Mouse (Mus musculus) forebrain, postnatal 0 days (tissue): ENCODE measurements around the gene Klk7. TPM values are rescaled to one million over a fixed set of nuclear protein-coding genes. Genes with fewer than 3 reads are reported as not detected.

Source experiments
- ATAC-seq: fragments of 200-750 bp; cut with Nextera tagmentation; 2 replicates; pipeline ENCODE4 v1.8.0; 2017; ENCODE audit warnings: mild to moderate bottlenecking, moderate library complexity
- DNase-seq: peaks from one replicate; pipeline ENCODE4 v3.0.0-alpha.2; 2015
- H3K27ac ChIP-seq: fragments of 300-500 bp; sonication (generic); 2 replicates; pipeline ENCODE4 v1.5.1; 2014; ENCODE audit warnings: low read depth, mild to moderate bottlenecking, antibody characterized with exemption, low read length, moderate library complexity, mixed read lengths
- H3K27me3 ChIP-seq: fragments of 300-500 bp; sonication (generic); 2 replicates; pipeline ENCODE4 v1.6.1; 2014; ENCODE audit warnings: mild to moderate bottlenecking, low read length, mixed read lengths; ENCODE audit not compliant: insufficient read depth
- H3K36me3 ChIP-seq: fragments of 300-500 bp; sonication (generic); 2 replicates; pipeline ENCODE4 v1.6.1; 2014; ENCODE audit warnings: mild to moderate bottlenecking, moderate library complexity; ENCODE audit not compliant: insufficient read depth
- H3K4me1 ChIP-seq: fragments of 300-500 bp; sonication (generic); 2 replicates; pipeline ENCODE4 v1.6.1; 2014; ENCODE audit warnings: antibody characterized with exemption; ENCODE audit not compliant: insufficient read depth
- H3K4me2 ChIP-seq: fragments of 300-500 bp; sonication (generic); 2 replicates; pipeline ENCODE4 v1.6.1; 2014; ENCODE audit warnings: low read depth, mild to moderate bottlenecking, moderate library complexity
- H3K4me3 ChIP-seq: fragments of 300-500 bp; sonication (generic); 2 replicates; pipeline ENCODE4 v1.5.1; 2014; ENCODE audit warnings: low read depth, low read length, mixed read lengths
- H3K9ac ChIP-seq: fragments of 300-500 bp; sonication (generic); 2 replicates; pipeline ENCODE4 v1.6.1; 2014; ENCODE audit warnings: mild to moderate bottlenecking
- H3K9me3 ChIP-seq: fragments of 300-500 bp; sonication (generic); 2 replicates; pipeline ENCODE4 v1.6.1; 2016; ENCODE audit warnings: low read length
- CTCF ChIP-seq: sonication (generic); IDR thresholded peaks from 2 replicates; pipeline ENCODE4 v1.5.1; 2016; ENCODE audit warnings: antibody characterized with exemption, control low read depth, low read depth
- WGBS: fragments of 180-500 bp; shearing (Covaris S2); extraction: QIAGEN DNeasy Blood & Tissue Kit; methylation state at CpG from one replicate; pipeline ENCODE4 v1.1.7; 2014; 5-methylcytosine and 5-hydroxymethylcytosine counted together
- polyA plus RNA-seq: library from polyadenylated mRNA; unstranded; fragments of >200 nt; fragmentation: Nextera tagmentation; extraction: Ambion mirVana; gene quantifications from 2 replicates; pipeline ENCODE4 v1.2.1, GENCODE M21; 2015
- total RNA-seq: library from RNA; depleted of rRNA; stranded (reverse); fragments of >200 nt; gene quantifications from 2 replicates; pipeline ENCODE4 v1.2.3, GENCODE M21; 2014; rRNA removed

Gene Klk7
- total and polyA plus RNA-seq, 2 experiments from 2014 or later, result 0.18 TPM; not detected in 1

GRCm38 (mm10) chr7:43854642-43855380, 43.7 kb downstream of the Klk7 start:
- H3K4me3 ChIP-seq, result no peak overlapping the region
- H3K4me2 ChIP-seq, result no peak overlapping the region
- H3K9me3 ChIP-seq, result no peaks in the 10 kb centered on the region
- H3K27ac ChIP-seq, result no peak overlapping the region
- H3K9ac ChIP-seq, result no peak overlapping the region
- H3K4me1 ChIP-seq, result no peaks in the 10 kb centered on the region
- WGBS, result 84% methylated on average over 9 of the region's 9 CpGs
- TF ChIP-seq CTCF, result no peak
- ATAC-seq, result no peak
- DNase-seq, result no peak
- H3K27me3 ChIP-seq, result no peaks in the 10 kb centered on the region
- H3K36me3 ChIP-seq, result no peaks in the 10 kb centered on the region

GRCm38 (mm10) chr7:43855709-43856108, 44.6 kb downstream of the Klk7 start:
- DNase-seq, result no peak
- Histone ChIP-seq H3K36me3 (no peaks in the 10 kb centered on the region), H3K9ac (no peak overlapping the region), H3K4me3 (no peak overlapping the region), H3K4me1 (no peaks in the 10 kb centered on the region), H3K27ac (no peak overlapping the region), H3K27me3 (no peaks in the 10 kb centered on the region), H3K4me2 (no peak overlapping the region), H3K9me3 (no peaks in the 10 kb centered on the region)
- no peak for TF ChIP-seq CTCF
- 75% methylated on average over 3 of the region's 3 CpGs for WGBS
- no peak for ATAC-seq

- no peak for DNase-seq
- WGBS, result 86% methylated on average over 7 of the region's 7 CpGs
- no peaks in the 10 kb centered on the region for H3K36me3 ChIP-seq
These were observed 45.2 kb downstream of the Klk7 start for GRCm38 (mm10) chr7:43856307-43856706.

GRCm38 (mm10) chr7:43857501-43857900, 46.4 kb downstream of the Klk7 start:
- Histone ChIP-seq H3K4me1 (no peaks in the 10 kb centered on the region), H3K36me3 (no peaks in the 10 kb centered on the region), H3K9me3 (no peaks in the 10 kb centered on the region), H3K27me3 (no peaks in the 10 kb centered on the region), H3K9ac (no peak overlapping the region), H3K4me3 (no peak overlapping the region), H3K4me2 (no peak overlapping the region), H3K27ac (no peak overlapping the region)
- ATAC-seq, result no peak
- TF ChIP-seq CTCF, result no peak
- 93% methylated on average over 12 of the region's 12 CpGs for WGBS
- DNase-seq, result no peak

More at GRCm38 (mm10) chr7:43856307-43856706, 45.2 kb downstream of the Klk7 start:
- H3K4me2 ChIP-seq, result no peak overlapping the region
- H3K27ac ChIP-seq, result no peak overlapping the region
- no peak overlapping the region for H3K9ac ChIP-seq
- H3K27me3 ChIP-seq, result no peaks in the 10 kb centered on the region
- TF ChIP-seq CTCF, result no peak
- no peaks in the 10 kb centered on the region for H3K4me1 ChIP-seq
- no peak for ATAC-seq
- no peak overlapping the region for H3K4me3 ChIP-seq
- no peaks in the 10 kb centered on the region for H3K9me3 ChIP-seq

GRCm38 (mm10) chr7:43860411-43860810, 49.3 kb downstream of the Klk7 start:
- no peak for DNase-seq
- H3K9me3 ChIP-seq, result no peaks in the 10 kb centered on the region
- H3K36me3 ChIP-seq, result no peaks in the 10 kb centered on the region
- no peaks in the 10 kb centered on the region for H3K27me3 ChIP-seq
- H3K4me1 ChIP-seq, result no peaks in the 10 kb centered on the region
- no peak overlapping the region for H3K4me2 ChIP-seq
- 30% methylated on average over 8 of the region's 8 CpGs for WGBS
- H3K27ac ChIP-seq, result no peak overlapping the region
- H3K9ac ChIP-seq, result no peak overlapping the region
- ATAC-seq, result no peak
- TF ChIP-seq CTCF, result no peak
- H3K4me3 ChIP-seq, result no peak overlapping the region

Other genes starting within 250 kb of the Klk7 start
- gene Zfp658, start 249.0 kb upstream of the Klk7 start, total RNA-seq, result 12.4 and 12.6 TPM in 2 replicates
- gene Zfp658, start 249.0 kb upstream of the Klk7 start, polyA plus RNA-seq, result 1.6 and 3.1 TPM in 2 replicates
- gene Zfp719, start 231.7 kb upstream of the Klk7 start, total RNA-seq, result 20.2 and 22.5 TPM in 2 replicates
- 3.2 and 5.8 TPM in 2 replicates for gene Zfp719, start 231.7 kb upstream of the Klk7 start, polyA plus RNA-seq
- 0.33 and 0.85 TPM in 2 replicates for gene Zfp819, start 204.1 kb upstream of the Klk7 start, total RNA-seq
- 0.23 TPM in 2 replicates for gene Zfp819, start 204.1 kb upstream of the Klk7 start, polyA plus RNA-seq
- 0.15 TPM in 1 of 2 replicates, not detected in the other for gene Ceacam18, start 176.6 kb upstream of the Klk7 start, total RNA-seq
- not detected in 2 replicates for gene Ceacam18, start 176.6 kb upstream of the Klk7 start, polyA plus RNA-seq
- 1.2 TPM in 1 of 2 replicates, not detected in the other for gene Siglece, start 151.1 kb upstream of the Klk7 start, total RNA-seq
- gene Siglece, start 151.1 kb upstream of the Klk7 start, polyA plus RNA-seq, result 0.31 and 0.64 TPM in 2 replicates
- gene Ctu1, start 139.3 kb upstream of the Klk7 start, total RNA-seq, result 36.9 and 40.3 TPM in 2 replicates
- 22.5 and 22.9 TPM in 2 replicates for gene Ctu1, start 139.3 kb upstream of the Klk7 start, polyA plus RNA-seq
- gene Klk14, start 120.9 kb upstream of the Klk7 start, total RNA-seq, result not detected in 2 replicates
- gene Klk14, start 120.9 kb upstream of the Klk7 start, polyA plus RNA-seq, result not detected in 2 replicates
- gene Klk13, start 98.7 kb upstream of the Klk7 start, total RNA-seq, result not detected in 2 replicates
- 0.11 TPM in 1 of 2 replicates, not detected in the other for gene Klk13, start 98.7 kb upstream of the Klk7 start, polyA plus RNA-seq
- gene Klk12, start 42.4 kb upstream of the Klk7 start, total RNA-seq, result not detected in 2 replicates
- not detected in 2 replicates for gene Klk12, start 42.4 kb upstream of the Klk7 start, polyA plus RNA-seq
- gene Klk11, start 36.7 kb upstream of the Klk7 start, total RNA-seq, result not detected in 2 replicates
- gene Klk11, start 36.7 kb upstream of the Klk7 start, polyA plus RNA-seq, result 0.15 TPM in 1 of 2 replicates, not detected in the other
- gene Klk10, start 30.3 kb upstream of the Klk7 start, total RNA-seq, result 0.23 TPM in 1 of 2 replicates, not detected in the other
- gene Klk10, start 30.3 kb upstream of the Klk7 start, polyA plus RNA-seq, result 0.18 and 0.30 TPM in 2 replicates
- gene Klk9, start 19.4 kb upstream of the Klk7 start, total RNA-seq, result not detected in 2 replicates
- not detected in 2 replicates for gene Klk9, start 19.4 kb upstream of the Klk7 start, polyA plus RNA-seq
- 8.4 and 13.4 TPM in 2 replicates for gene Klk8, start 13.7 kb upstream of the Klk7 start, total RNA-seq
- 10.4 TPM in 2 replicates for gene Klk8, start 13.7 kb upstream of the Klk7 start, polyA plus RNA-seq
- gene Klk6, start 13.2 kb downstream of the Klk7 start, total RNA-seq, result not detected in 2 replicates
- not detected in 2 replicates for gene Klk6, start 13.2 kb downstream of the Klk7 start, polyA plus RNA-seq
- gene Klk5, start 30.7 kb downstream of the Klk7 start, total RNA-seq, result not detected in 2 replicates
- gene Klk5, start 30.7 kb downstream of the Klk7 start, polyA plus RNA-seq, result not detected in 2 replicates
- gene Klk4, start 69.9 kb downstream of the Klk7 start, total RNA-seq, result 0.71 TPM in 1 of 2 replicates, not detected in the other
- 1.1 and 1.3 TPM in 2 replicates for gene Klk4, start 69.9 kb downstream of the Klk7 start, polyA plus RNA-seq
- not detected in 2 replicates for gene Klk15, start 122.4 kb downstream of the Klk7 start, total RNA-seq
- gene Klk15, start 122.4 kb downstream of the Klk7 start, polyA plus RNA-seq, result not detected in 2 replicates
- not detected in 2 replicates for gene Klk1b8, start 139.4 kb downstream of the Klk7 start, total RNA-seq
- gene Klk1b8, start 139.4 kb downstream of the Klk7 start, polyA plus RNA-seq, result not detected in 2 replicates
- not detected in 2 replicates for gene Klk1b1, start 155.5 kb downstream of the Klk7 start, total RNA-seq
- not detected in 2 replicates for gene Klk1b1, start 155.5 kb downstream of the Klk7 start, polyA plus RNA-seq
- not detected in 2 replicates for gene Klk1b9, start 164.8 kb downstream of the Klk7 start, total RNA-seq
- gene Klk1b9, start 164.8 kb downstream of the Klk7 start, polyA plus RNA-seq, result not detected in 2 replicates
- gene Klk1b11, start 184.6 kb downstream of the Klk7 start, total RNA-seq, result not detected in 2 replicates
- gene Klk1b11, start 184.6 kb downstream of the Klk7 start, polyA plus RNA-seq, result not detected in 2 replicates
- gene Klk1b26, start 200.9 kb downstream of the Klk7 start, total RNA-seq, result not detected in 2 replicates
- gene Klk1b26, start 200.9 kb downstream of the Klk7 start, polyA plus RNA-seq, result not detected in 2 replicates
- not detected in 2 replicates for gene Klk1b27, start 241.0 kb downstream of the Klk7 start, total RNA-seq
- not detected in 2 replicates for gene Klk1b27, start 241.0 kb downstream of the Klk7 start, polyA plus RNA-seq